Mouse (Mus musculus): ENCODE measurements at regions not wholly inside any gene's neighbourhood (a gene's known extent, or its start where the extent isn't known, plus 50 kb on each side); places are given as distances from the start of the nearest gene placed in this dataset.

GRCm38 (mm10) chr12:117449080-117449479, 67.2 kb upstream of the Rapgef5 start:
- Histone ChIP-seq H3K4me3 (ENCODE audit: low read depth, low read length) (no peak overlapping the region), H3K4me2 (no peak overlapping the region), H3K4me1 (ENCODE audit: insufficient read depth) (peaks cover 13% of the 10 kb centered on the region; the same call in 1 of the 2 replicates), H3K27ac (ENCODE audit: low read depth) (no peak overlapping the region), H3K9me3 (ENCODE audit: low read depth, low read length) (no peaks in the 10 kb centered on the region), H3K36me3 (ENCODE audit: insufficient read depth) (no peaks in the 10 kb centered on the region), H3K27me3 (ENCODE audit: insufficient read depth, low read length) (no peaks in the 10 kb centered on the region), H3K9ac (no peak overlapping the region)
- ATAC-seq (ENCODE audit: insufficient read depth) (no peak), DNase-seq (no peak)
- TF ChIP-seq CTCF (IDR thresholded peaks at IDR 0.05; ENCODE audit: low read depth): no peak
- 89% methylated on average over 2 of the region's 2 CpGs for WGBS

- H3K4me1 ChIP-seq (ENCODE audit: insufficient read depth): peaks cover 13% of the 10 kb centered on the region; the same call in 1 of the 2 replicates
- H3K9ac ChIP-seq: no peak overlapping the region
- no peak overlapping the region for H3K4me2 ChIP-seq
- H3K27me3 ChIP-seq (ENCODE audit: insufficient read depth, low read length): no peaks in the 10 kb centered on the region
- no peak overlapping the region for H3K27ac ChIP-seq (ENCODE audit: low read depth)
- peak; percentile 42; the same call in 1 of the 2 replicates for ATAC-seq (ENCODE audit: insufficient read depth)
- H3K9me3 ChIP-seq (ENCODE audit: low read depth, low read length): no peaks in the 10 kb centered on the region
- no peak for DNase-seq
- H3K36me3 ChIP-seq (ENCODE audit: insufficient read depth): no peaks in the 10 kb centered on the region
- no peak for TF ChIP-seq CTCF (IDR thresholded peaks at IDR 0.05; ENCODE audit: low read depth)
- no peak overlapping the region for H3K4me3 ChIP-seq (ENCODE audit: low read depth, low read length)
These were observed 66.2 kb upstream of the Rapgef5 start for GRCm38 (mm10) chr12:117450106-117450505.

- no peak for TF ChIP-seq CTCF (IDR thresholded peaks at IDR 0.05; ENCODE audit: low read depth)
These were observed 65.4 kb upstream of the Rapgef5 start for GRCm38 (mm10) chr12:117450871-117451270.

GRCm38 (mm10) chr12:117451441-117451840, 64.8 kb upstream of the Rapgef5 start:
- no peak overlapping the region for H3K4me2 ChIP-seq
- no peak overlapping the region for H3K4me3 ChIP-seq (ENCODE audit: low read depth, low read length)
- ATAC-seq (ENCODE audit: insufficient read depth) (no peak), DNase-seq (no peak)
- WGBS: 51% methylated on average over 4 of the region's 4 CpGs
- no peaks in the 10 kb centered on the region for H3K27me3 ChIP-seq (ENCODE audit: insufficient read depth, low read length)
- H3K9ac ChIP-seq: no peak overlapping the region
- H3K9me3 ChIP-seq (ENCODE audit: low read depth, low read length): no peaks in the 10 kb centered on the region
- peaks cover 13% of the 10 kb centered on the region; the same call in 1 of the 2 replicates for H3K4me1 ChIP-seq (ENCODE audit: insufficient read depth)
- TF ChIP-seq CTCF (IDR thresholded peaks at IDR 0.05; ENCODE audit: low read depth): peak; percentile 46
- no peaks in the 10 kb centered on the region for H3K36me3 ChIP-seq (ENCODE audit: insufficient read depth)
- no peak overlapping the region for H3K27ac ChIP-seq (ENCODE audit: low read depth)

More at GRCm38 (mm10) chr12:117450871-117451270, 65.4 kb upstream of the Rapgef5 start:
- Histone ChIP-seq H3K4me2 (no peak overlapping the region), H3K9ac (no peak overlapping the region), H3K27me3 (ENCODE audit: insufficient read depth, low read length) (no peaks in the 10 kb centered on the region), H3K27ac (ENCODE audit: low read depth) (no peak overlapping the region), H3K9me3 (ENCODE audit: low read depth, low read length) (no peaks in the 10 kb centered on the region), H3K36me3 (ENCODE audit: insufficient read depth) (no peaks in the 10 kb centered on the region), H3K4me1 (ENCODE audit: insufficient read depth) (peaks cover 13% of the 10 kb centered on the region; the same call in 1 of the 2 replicates), H3K4me3 (ENCODE audit: low read depth, low read length) (no peak overlapping the region)
- ATAC-seq (ENCODE audit: insufficient read depth) (no peak), DNase-seq (no peak)
- WGBS: 49% methylated on average over 3 of the region's 3 CpGs

GRCm38 (mm10) chr12:117455800-117456199, 60.5 kb upstream of the Rapgef5 start:
- H3K9ac ChIP-seq: no peak overlapping the region
- H3K27me3 ChIP-seq (ENCODE audit: insufficient read depth, low read length): no peaks in the 10 kb centered on the region
- H3K4me1 ChIP-seq (ENCODE audit: insufficient read depth): 0 out of 2 replicates have a peak, but pooled peaks cover 5% of the 10 kb centered on the region
- no peaks in the 10 kb centered on the region for H3K9me3 ChIP-seq (ENCODE audit: low read depth, low read length)
- no peak overlapping the region for H3K4me3 ChIP-seq (ENCODE audit: low read depth, low read length)
- no peak for DNase-seq
- 49% methylated on average over 7 of the region's 7 CpGs for WGBS
- no peak for ATAC-seq (ENCODE audit: insufficient read depth)
- no peak overlapping the region for H3K4me2 ChIP-seq
- H3K27ac ChIP-seq (ENCODE audit: low read depth): no peak overlapping the region
- no peaks in the 10 kb centered on the region for H3K36me3 ChIP-seq (ENCODE audit: insufficient read depth)
- TF ChIP-seq CTCF (IDR thresholded peaks at IDR 0.05; ENCODE audit: low read depth): no peak

GRCm38 (mm10) chr12:117458132-117459070, 57.9 kb upstream of the Rapgef5 start:
- ATAC-seq (ENCODE audit: insufficient read depth) (peak; percentile 86), DNase-seq (peak; percentile 75)
- Histone ChIP-seq H3K27ac (ENCODE audit: low read depth) (peak overlapping the region; percentile 28; the same call in 1 of the 2 replicates), H3K27me3 (ENCODE audit: insufficient read depth, low read length) (no peaks in the 10 kb centered on the region), H3K9ac (no peak overlapping the region), H3K4me1 (ENCODE audit: insufficient read depth) (0 out of 2 replicates have a peak, but pooled peaks cover 5% of the 10 kb centered on the region), H3K4me3 (ENCODE audit: low read depth, low read length) (no peak overlapping the region), H3K36me3 (ENCODE audit: insufficient read depth) (no peaks in the 10 kb centered on the region), H3K9me3 (ENCODE audit: low read depth, low read length) (no peaks in the 10 kb centered on the region), H3K4me2 (no peak overlapping the region)
- 8% methylated on average over 9 of the region's 9 CpGs for WGBS
- no peak for TF ChIP-seq CTCF (IDR thresholded peaks at IDR 0.05; ENCODE audit: low read depth)

- no peak for TF ChIP-seq CTCF (IDR thresholded peaks at IDR 0.05; ENCODE audit: low read depth)
- H3K4me3 ChIP-seq (ENCODE audit: low read depth, low read length): no peak overlapping the region
- H3K9me3 ChIP-seq (ENCODE audit: low read depth, low read length): no peaks in the 10 kb centered on the region
- WGBS: 71% methylated on average over 4 of the region's 4 CpGs
- no peak overlapping the region for H3K4me2 ChIP-seq
- no peaks in the 10 kb centered on the region for H3K27me3 ChIP-seq (ENCODE audit: insufficient read depth, low read length)
- DNase-seq: no peak
- H3K36me3 ChIP-seq (ENCODE audit: insufficient read depth): no peaks in the 10 kb centered on the region
- H3K9ac ChIP-seq: no peak overlapping the region
- H3K4me1 ChIP-seq (ENCODE audit: insufficient read depth): 0 out of 2 replicates have a peak, but pooled peaks cover 5% of the 10 kb centered on the region
- no peak overlapping the region for H3K27ac ChIP-seq (ENCODE audit: low read depth)
- no peak for ATAC-seq (ENCODE audit: insufficient read depth)
These were observed 56.7 kb upstream of the Rapgef5 start for GRCm38 (mm10) chr12:117459541-117459940.
